Mouse (Mus musculus): ENCODE data around the gene Elp4. TPM values are rescaled to one million over a fixed set of nuclear protein-coding genes. Genes with fewer than 3 reads are reported as not detected.
A peak's percentile ranks its signal among the peaks of the same experiment; 100 is the strongest.

Elp4 gene
- polyA plus RNA-seq, 1 experiment from 2014 or later = 39.5 TPM

- no peak for ATAC-seq (ENCODE audit: low FRiP score, low read depth)
- no peak overlapping the region for H3K4me3 ChIP-seq
- peaks cover 100% of the 10 kb centered on the region for H3K27me3 ChIP-seq
- under 1% methylated on average over 25 of the region's 25 CpGs for WGBS
- no peak overlapping the region for H3K9ac ChIP-seq
- peaks cover 40% of the 10 kb centered on the region for H3K4me1 ChIP-seq
- no peaks in the 10 kb centered on the region for H3K9me3 ChIP-seq
- H3K4me2 ChIP-seq (replicated peaks) = no peak overlapping the region
- H3K36me3 ChIP-seq = no peaks in the 10 kb centered on the region
- H3K27ac ChIP-seq = no peak overlapping the region
These were observed 232.4 kb downstream of the Elp4 start for GRCm38 (mm10) chr2:105671798-105672595.

DNA sequence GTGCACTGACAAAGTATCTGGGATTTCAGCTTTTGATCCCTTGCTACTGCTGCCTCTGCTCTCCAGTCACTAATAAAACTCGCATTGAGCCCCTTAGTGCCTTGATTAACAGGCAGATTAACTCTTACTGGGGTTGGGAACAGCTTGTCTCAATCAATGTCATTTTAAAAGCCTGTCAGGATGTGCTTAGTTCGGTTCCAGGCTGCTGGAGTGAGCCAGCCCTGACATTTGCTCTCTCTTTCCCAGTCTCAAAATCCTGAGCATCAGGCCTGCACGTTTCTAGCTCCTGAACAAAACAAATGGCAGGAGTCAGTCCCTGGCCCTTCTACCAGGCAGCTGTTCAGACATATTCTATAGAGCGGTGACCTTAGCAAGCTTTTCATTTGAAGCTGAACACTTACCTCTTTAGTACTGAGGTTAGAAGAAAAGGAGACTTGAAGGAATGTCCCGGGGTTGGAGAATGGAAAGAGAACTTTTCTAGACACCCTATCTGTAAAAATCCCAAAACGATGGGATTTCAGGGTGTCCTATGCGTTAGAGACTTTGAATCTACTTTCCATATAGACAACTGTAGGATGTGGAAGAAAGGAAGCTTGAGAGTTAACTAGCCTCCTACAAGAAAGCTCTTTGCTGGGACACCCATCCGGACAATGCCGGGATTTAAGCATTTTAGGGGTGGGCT lies 233.1 kb downstream of the Elp4 start:
- H3K4me2 ChIP-seq (replicated peaks) = no peak overlapping the region
- ATAC-seq (ENCODE audit: low FRiP score, low read depth) = no peak
- 2% methylated on average over 9 of the region's 9 CpGs for WGBS
- no peak overlapping the region for H3K4me3 ChIP-seq
- no peaks in the 10 kb centered on the region for H3K9me3 ChIP-seq
- peaks cover 100% of the 10 kb centered on the region for H3K27me3 ChIP-seq
- peaks cover 40% of the 10 kb centered on the region for H3K4me1 ChIP-seq
- no peaks in the 10 kb centered on the region for H3K36me3 ChIP-seq
- no peak overlapping the region for H3K27ac ChIP-seq
- H3K9ac ChIP-seq = no peak overlapping the region

DNA sequence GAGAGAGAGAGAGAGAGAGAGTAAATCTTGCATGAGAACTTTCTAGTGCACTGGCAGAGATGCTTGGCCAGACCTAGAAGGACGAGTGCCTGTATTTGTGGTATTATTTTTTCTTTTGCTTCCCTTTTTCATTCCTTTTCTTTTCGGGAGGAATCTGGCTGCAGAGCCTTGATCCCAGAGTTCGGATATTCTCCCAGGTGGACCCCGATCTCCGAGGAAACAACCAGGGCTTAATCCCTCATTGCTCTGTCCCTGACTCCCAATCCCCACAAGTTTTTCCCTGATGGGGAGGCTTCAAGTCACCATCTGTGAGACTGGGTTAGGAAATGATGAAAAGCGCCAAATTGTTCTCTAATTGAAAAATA lies 233.7 kb downstream of the Elp4 start:
- WGBS = 3% methylated on average over 6 of the region's 6 CpGs

GRCm38 (mm10) chr2:105669881-105670730 lies 234.3 kb downstream of the Elp4 start:
- Histone ChIP-seq H3K36me3 (no peaks in the 10 kb centered on the region), H3K4me2 (replicated peaks) (no peak overlapping the region), H3K27me3 (peaks cover 100% of the 10 kb centered on the region), H3K27ac (no peak overlapping the region), H3K4me3 (0 out of 2 replicates have a peak overlapping the region, but pooled peaks have one; percentile 7), H3K9ac (no peak overlapping the region), H3K9me3 (no peaks in the 10 kb centered on the region), H3K4me1 (peaks cover 30% of the 10 kb centered on the region)
- under 1% methylated on average over 29 of the region's 29 CpGs for WGBS
- no peak for ATAC-seq (ENCODE audit: low FRiP score, low read depth)

More for the DNA sequence above, 233.7 kb downstream of the Elp4 start:
- no peak overlapping the region for H3K27ac ChIP-seq
- H3K4me3 ChIP-seq = no peak overlapping the region
- H3K9me3 ChIP-seq = no peaks in the 10 kb centered on the region
- peaks cover 35% of the 10 kb centered on the region for H3K4me1 ChIP-seq
- H3K36me3 ChIP-seq = no peaks in the 10 kb centered on the region
- H3K27me3 ChIP-seq = peaks cover 100% of the 10 kb centered on the region
- no peak overlapping the region for H3K9ac ChIP-seq
- H3K4me2 ChIP-seq (replicated peaks) = no peak overlapping the region
- ATAC-seq (ENCODE audit: low FRiP score, low read depth) = no peak

GRCm38 (mm10) chr2:105669371-105669861 lies 234.9 kb downstream of the Elp4 start:
- under 1% methylated on average over 35 of the region's 35 CpGs for WGBS
- H3K9ac ChIP-seq = no peak overlapping the region
- ATAC-seq (ENCODE audit: low FRiP score, low read depth) = no peak

GRCm38 (mm10) chr2:105668271-105669270 lies 235.8 kb downstream of the Elp4 start, which contains the start of gene Pax6:
Gene Pax6 (plus strand): TSS chr2:105668900.
- peak within 1 kb of the TSS; percentile 46 for H3K4me2 ChIP-seq (replicated peaks)
- peak within 1 kb of the TSS; percentile 22 for H3K4me3 ChIP-seq
- H3K27me3 ChIP-seq = peaks cover 100% of the 10 kb centered on the region
- no peak within 1 kb of the TSS for H3K27ac ChIP-seq
- H3K9me3 ChIP-seq = no peaks in the 10 kb centered on the region
- no peak for ATAC-seq (ENCODE audit: low FRiP score, low read depth)
- peaks cover 18% of the 10 kb centered on the region; the same call in 1 of the 2 replicates for H3K4me1 ChIP-seq
- H3K36me3 ChIP-seq = no peaks in the 10 kb centered on the region
- H3K9ac ChIP-seq = no peak within 1 kb of the TSS
- WGBS = 2% methylated on average over 44 of the region's 44 CpGs

More at GRCm38 (mm10) chr2:105669371-105669861, 234.9 kb downstream of the Elp4 start:
- H3K4me2 ChIP-seq (replicated peaks) = 0 out of 2 replicates have a peak overlapping the region, but pooled peaks have one; percentile 19
- H3K4me1 ChIP-seq = peaks cover 23% of the 10 kb centered on the region
- no peak overlapping the region for H3K27ac ChIP-seq
- H3K9me3 ChIP-seq = no peaks in the 10 kb centered on the region
- H3K36me3 ChIP-seq = no peaks in the 10 kb centered on the region
- 0 out of 2 replicates have a peak overlapping the region, but pooled peaks have one; percentile 7 for H3K4me3 ChIP-seq
- H3K27me3 ChIP-seq = peaks cover 100% of the 10 kb centered on the region

DNA sequence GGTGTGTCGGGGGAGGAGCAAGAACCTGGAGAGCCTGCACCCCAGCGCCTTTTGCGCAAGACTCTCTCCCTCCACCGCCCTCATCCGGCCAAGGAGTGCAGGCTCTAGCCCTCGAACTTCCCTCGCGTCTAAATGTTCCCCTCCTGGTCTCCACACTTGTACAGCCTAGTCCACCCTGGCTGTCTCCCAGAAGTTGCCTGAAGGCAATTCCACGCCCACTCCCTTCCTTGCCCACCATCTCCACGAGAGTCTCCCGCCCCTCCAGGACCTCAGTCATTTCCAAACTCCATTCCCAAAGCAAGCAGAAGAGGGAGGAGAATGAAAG lies 236.8 kb downstream of the Elp4 start:
- ATAC-seq (ENCODE audit: low FRiP score, low read depth) = no peak
- Histone ChIP-seq H3K4me1 (peaks cover 18% of the 10 kb centered on the region; the same call in 1 of the 2 replicates), H3K4me3 (no peak overlapping the region), H3K27ac (no peak overlapping the region), H3K9me3 (no peaks in the 10 kb centered on the region), H3K27me3 (peaks cover 100% of the 10 kb centered on the region), H3K4me2 (replicated peaks) (no peak overlapping the region), H3K36me3 (no peaks in the 10 kb centered on the region), H3K9ac (no peak overlapping the region)
- WGBS = 0% methylated on average over 11 of the region's 11 CpGs

DNA sequence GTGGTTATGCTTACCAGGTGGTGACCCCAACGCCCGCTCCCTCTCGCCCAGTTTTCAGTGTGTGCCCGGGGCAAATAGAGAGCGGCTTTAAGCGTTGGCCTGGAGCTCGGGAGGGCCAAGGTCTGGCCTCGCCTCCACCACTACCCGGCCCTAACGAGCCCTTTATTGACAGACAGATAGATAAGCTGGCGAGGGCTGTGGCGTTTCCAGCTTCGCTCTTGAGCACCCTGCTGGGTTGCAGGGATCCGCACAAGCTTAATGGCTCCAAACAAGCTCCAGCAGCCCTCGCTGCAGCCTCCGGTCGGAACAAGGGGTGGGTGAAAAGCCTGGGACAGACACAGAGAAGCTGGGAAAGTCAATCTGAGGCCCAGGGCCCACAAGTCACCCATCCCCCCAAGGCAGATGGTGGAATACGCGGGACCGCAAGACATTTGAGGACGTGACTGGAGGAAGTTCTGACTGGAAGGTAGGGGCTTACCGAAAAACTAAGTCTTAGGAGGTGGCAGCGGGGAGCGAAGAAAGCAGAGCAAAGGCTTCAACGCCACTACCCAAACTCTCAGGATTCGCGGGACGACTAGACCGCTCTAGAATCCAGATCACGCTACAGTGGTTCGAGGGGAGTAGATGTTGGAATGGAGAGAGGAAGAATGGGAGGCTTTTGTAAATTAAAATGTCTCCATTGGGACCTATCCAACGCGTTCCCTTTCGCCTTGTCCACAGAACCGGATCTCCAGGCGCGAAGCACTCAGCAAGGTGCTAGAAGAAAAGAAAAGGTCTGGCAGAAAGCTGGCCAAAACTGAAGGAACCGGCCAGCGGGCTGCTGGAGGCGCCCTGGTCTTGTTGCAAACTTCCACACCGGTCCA lies 237.4 kb downstream of the Elp4 start:
- no peak for ATAC-seq (ENCODE audit: low FRiP score, low read depth)
- Histone ChIP-seq H3K27ac (no peak overlapping the region), H3K27me3 (peaks cover 100% of the 10 kb centered on the region), H3K4me3 (no peak overlapping the region), H3K4me2 (replicated peaks) (no peak overlapping the region), H3K4me1 (peaks cover 18% of the 10 kb centered on the region; the same call in 1 of the 2 replicates), H3K9ac (no peak overlapping the region), H3K9me3 (no peaks in the 10 kb centered on the region), H3K36me3 (no peaks in the 10 kb centered on the region)
- under 1% methylated on average over 41 of the region's 41 CpGs for WGBS

- peaks cover 18% of the 10 kb centered on the region; the same call in 1 of the 2 replicates for H3K4me1 ChIP-seq
- H3K27ac ChIP-seq = no peak overlapping the region
- H3K36me3 ChIP-seq = no peaks in the 10 kb centered on the region
- no peak overlapping the region for H3K9ac ChIP-seq
- ATAC-seq (ENCODE audit: low FRiP score, low read depth) = no peak
- no peaks in the 10 kb centered on the region for H3K9me3 ChIP-seq
- H3K4me3 ChIP-seq = no peak overlapping the region
- peaks cover 99% of the 10 kb centered on the region for H3K27me3 ChIP-seq
- H3K4me2 ChIP-seq (replicated peaks) = no peak overlapping the region
- WGBS = under 1% methylated on average over 6 of the region's 6 CpGs
These were observed 238.0 kb downstream of the Elp4 start for GRCm38 (mm10) chr2:105666331-105666730.

- 10% methylated on average over 5 of the region's 5 CpGs for WGBS
- no peak for ATAC-seq (ENCODE audit: low FRiP score, low read depth)
- Histone ChIP-seq H3K4me3 (no peak overlapping the region), H3K4me2 (replicated peaks) (no peak overlapping the region), H3K27ac (no peak overlapping the region), H3K4me1 (peaks cover 18% of the 10 kb centered on the region; the same call in 1 of the 2 replicates), H3K36me3 (no peaks in the 10 kb centered on the region), H3K9ac (no peak overlapping the region), H3K27me3 (peaks cover 99% of the 10 kb centered on the region), H3K9me3 (no peaks in the 10 kb centered on the region)
These were observed 238.7 kb downstream of the Elp4 start for GRCm38 (mm10) chr2:105665491-105666250.

Data from limb, embryonic 13.5 days (tissue).